Mouse (Mus musculus) neural tube, embryonic 13.5 days (tissue): ENCODE measurements around the gene Gp1ba. TPM values are rescaled to one million over a fixed set of nuclear protein-coding genes. Genes with fewer than 3 reads are reported as not detected.

ENCODE experiments used
- ATAC-seq: fragments of 200-750 bp; cut with Nextera tagmentation; 2 replicates; pipeline ENCODE4 v1.8.0; 2017; ENCODE audit warnings: low read depth, mild to moderate bottlenecking, moderate TSS enrichment, moderate library complexity
- H3K27ac ChIP-seq: fragments of 300-500 bp; sonication (generic); replicated peaks from 2 replicates; pipeline ENCODE4 v1.5.1; 2015; ENCODE audit warnings: moderate library complexity, mild to moderate bottlenecking, inconsistent platforms
- H3K27me3 ChIP-seq: fragments of 300-500 bp; sonication (generic); 2 replicates; pipeline ENCODE4 v1.6.1; 2015; ENCODE audit warnings: mild to moderate bottlenecking, inconsistent platforms
- H3K36me3 ChIP-seq: fragments of 300-500 bp; sonication (generic); 2 replicates; pipeline ENCODE4 v1.6.1; 2015; ENCODE audit warnings: mild to moderate bottlenecking, inconsistent platforms
- H3K4me1 ChIP-seq: fragments of 300-500 bp; sonication (generic); replicated peaks from 2 replicates; pipeline ENCODE4 v1.6.1; 2015; ENCODE audit warnings: inconsistent platforms
- H3K4me2 ChIP-seq: fragments of 300-500 bp; sonication (generic); 2 replicates; pipeline ENCODE4 v1.6.1; 2015; ENCODE audit warnings: inconsistent platforms, mild to moderate bottlenecking, moderate library complexity
- H3K4me3 ChIP-seq: fragments of 300-500 bp; sonication (generic); 2 replicates; pipeline ENCODE4 v1.5.1; 2015; ENCODE audit warnings: mild to moderate bottlenecking, inconsistent platforms
- H3K9ac ChIP-seq: fragments of 300-500 bp; sonication (generic); 2 replicates; pipeline ENCODE4 v1.6.1; 2015; ENCODE audit warnings: moderate library complexity, mild to moderate bottlenecking, inconsistent platforms
- H3K9me3 ChIP-seq: fragments of 300-500 bp; sonication (generic); 2 replicates; pipeline ENCODE4 v1.6.1; 2016; ENCODE audit warnings: inconsistent platforms
- WGBS: fragments of 180-500 bp; shearing (Covaris S2); methylation state at CpG from one replicate; pipeline ENCODE4 v1.1.7; 2015; 5-methylcytosine and 5-hydroxymethylcytosine counted together
- polyA plus RNA-seq: library from polyadenylated mRNA; unstranded; fragments of >200 nt; fragmentation: Nextera tagmentation; extraction: Ambion mirVana; gene quantifications from 2 replicates; pipeline ENCODE4 v1.2.1, GENCODE M21; 2015

Gp1ba gene
- polyA plus RNA-seq, 1 experiment from 2014 or later, result 0.45 TPM

GRCm38 (mm10) chr11:70681897-70682581 lies 43.1 kb downstream of the Gp1ba start:
- Histone ChIP-seq H3K4me1 (peaks cover 21% of the 10 kb centered on the region), H3K4me3 (no peak overlapping the region), H3K9ac (peak overlapping the region; percentile 47; the same call in 1 of the 2 replicates), H3K4me2 (peak overlapping the region; percentile 14; the same call in 1 of the 2 replicates), H3K27me3 (no peaks in the 10 kb centered on the region), H3K9me3 (no peaks in the 10 kb centered on the region), H3K27ac (peak overlapping the region; percentile 61), H3K36me3 (peaks cover 76% of the 10 kb centered on the region)
- 0 out of 2 replicates have a peak, but pooled peaks have one; percentile 51 for ATAC-seq
- 11% methylated on average over 11 of the region's 11 CpGs for WGBS

DNA sequence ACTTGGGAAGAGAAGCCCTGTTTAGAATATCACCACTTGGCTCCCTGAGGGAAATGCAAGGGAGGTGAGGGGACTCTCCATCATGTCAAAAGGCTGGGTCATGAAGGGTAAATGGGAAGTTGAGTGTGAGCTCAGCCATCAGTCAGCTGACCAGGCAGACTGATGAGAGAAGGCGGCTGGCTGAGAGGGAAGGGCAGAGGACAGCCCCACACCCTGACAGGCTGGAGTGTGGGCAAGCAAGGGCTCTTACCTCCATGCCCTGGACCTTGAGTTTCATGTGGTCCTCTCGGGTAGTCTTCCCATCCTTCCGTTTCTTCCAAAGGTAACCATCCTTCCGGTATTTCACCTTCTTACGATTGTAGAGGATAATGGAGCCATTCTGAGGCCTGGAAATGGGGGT lies 44.7 kb downstream of the Gp1ba start:
- Histone ChIP-seq H3K4me3 (no peak overlapping the region), H3K9ac (no peak overlapping the region), H3K36me3 (peaks cover 69% of the 10 kb centered on the region), H3K4me2 (no peak overlapping the region), H3K27ac (no peak overlapping the region), H3K4me1 (peaks cover 33% of the 10 kb centered on the region), H3K27me3 (no peaks in the 10 kb centered on the region), H3K9me3 (no peaks in the 10 kb centered on the region)
- 91% methylated on average over 5 of the region's 5 CpGs for WGBS
- no peak for ATAC-seq

GRCm38 (mm10) chr11:70686901-70687566 lies 48.1 kb downstream of the Gp1ba start:
- Histone ChIP-seq H3K36me3 (peaks cover 41% of the 10 kb centered on the region), H3K27me3 (no peaks in the 10 kb centered on the region), H3K4me2 (peak overlapping the region; percentile 72), H3K4me3 (peak overlapping the region; percentile 85), H3K9ac (peak overlapping the region; percentile 90), H3K4me1 (peaks cover 35% of the 10 kb centered on the region), H3K27ac (peak overlapping the region; percentile 83), H3K9me3 (no peaks in the 10 kb centered on the region)
- peak; percentile 74 for ATAC-seq
- 4% methylated on average over 16 of the region's 16 CpGs for WGBS

GRCm38 (mm10) chr11:70687601-70688199 lies 48.8 kb downstream of the Gp1ba start, which contains the start of gene Camta2:
TSS of gene Camta2 (minus strand) at chr11:70688105.
- Histone ChIP-seq H3K9ac (peak within 1 kb of the TSS; percentile 90), H3K4me3 (peak within 1 kb of the TSS; percentile 85), H3K4me2 (peak within 1 kb of the TSS; percentile 72), H3K36me3 (peaks cover 35% of the 10 kb centered on the region), H3K27me3 (no peaks in the 10 kb centered on the region), H3K9me3 (no peaks in the 10 kb centered on the region), H3K4me1 (peaks cover 28% of the 10 kb centered on the region), H3K27ac (peak within 1 kb of the TSS; percentile 83)
- peak; percentile 84 for ATAC-seq
- under 1% methylated on average over 55 of the region's 55 CpGs for WGBS

- Histone ChIP-seq H3K27ac (peak overlapping the region; percentile 83), H3K36me3 (peaks cover 28% of the 10 kb centered on the region), H3K27me3 (no peaks in the 10 kb centered on the region), H3K4me1 (peaks cover 27% of the 10 kb centered on the region), H3K9me3 (no peaks in the 10 kb centered on the region), H3K4me3 (peak overlapping the region; percentile 85), H3K4me2 (peak overlapping the region; percentile 72), H3K9ac (peak overlapping the region; percentile 90)
- 7% methylated on average over 8 of the region's 8 CpGs for WGBS
- no peak for ATAC-seq
Observed at GRCm38 (mm10) chr11:70688372-70688771, 49.5 kb downstream of the Gp1ba start.

DNA sequence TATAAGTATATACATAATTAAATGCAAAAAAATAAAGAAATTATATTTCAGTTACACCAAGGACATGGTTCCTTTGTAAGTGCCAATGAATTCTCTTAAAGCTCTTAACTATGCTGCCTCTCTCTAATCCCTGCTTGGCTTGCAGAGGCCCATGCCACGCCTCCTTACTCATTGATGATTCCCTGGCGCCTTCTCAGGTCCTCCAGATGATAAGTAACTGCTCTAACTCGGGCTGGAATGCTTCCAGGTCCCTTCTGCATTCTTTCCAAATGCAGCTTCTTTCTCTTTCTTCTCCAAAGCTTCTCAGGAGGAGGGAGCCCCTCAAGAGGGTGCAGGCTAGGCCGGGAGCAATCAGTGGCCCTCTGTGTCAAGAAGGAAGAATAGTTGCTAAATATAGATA lies 50.7 kb downstream of the Gp1ba start:
- no peak overlapping the region for H3K4me2 ChIP-seq
- peaks cover 27% of the 10 kb centered on the region for H3K4me1 ChIP-seq
- no peaks in the 10 kb centered on the region for H3K27me3 ChIP-seq
- no peak for ATAC-seq
- no peaks in the 10 kb centered on the region for H3K9me3 ChIP-seq
- no peak overlapping the region for H3K9ac ChIP-seq
- WGBS, result 60% methylated on average over 4 of the region's 4 CpGs
- H3K36me3 ChIP-seq, result peaks cover 16% of the 10 kb centered on the region
- H3K27ac ChIP-seq, result no peak overlapping the region
- H3K4me3 ChIP-seq, result no peak overlapping the region

Other genes with a start within 250 kb of the Gp1ba start
- gene Pelp1, start 229.1 kb upstream of the Gp1ba start, polyA plus RNA-seq, result 31.9 and 32.6 TPM in 2 replicates
- gene Arrb2, start 206.5 kb upstream of the Gp1ba start, polyA plus RNA-seq, result 43.8 and 46.6 TPM in 2 replicates
- gene Med11, start 187.2 kb upstream of the Gp1ba start, polyA plus RNA-seq, result 45.3 and 46.0 TPM in 2 replicates
- gene Zmynd15, start 179.7 kb upstream of the Gp1ba start, polyA plus RNA-seq, result 1.2 and 1.5 TPM in 2 replicates
- gene Cxcl16, start 179.1 kb upstream of the Gp1ba start, polyA plus RNA-seq, result 7.2 and 8.9 TPM in 2 replicates
- 0.52 and 1.8 TPM in 2 replicates for gene Tm4sf5, start 133.9 kb upstream of the Gp1ba start, polyA plus RNA-seq
- 0.31 TPM in 1 of 2 replicates, not detected in the other for gene Vmo1, start 124.5 kb upstream of the Gp1ba start, polyA plus RNA-seq
- gene Gltpd2, start 119.9 kb upstream of the Gp1ba start, polyA plus RNA-seq, result 0.42 and 0.52 TPM in 2 replicates
- gene Psmb6, start 113.8 kb upstream of the Gp1ba start, polyA plus RNA-seq, result 814 and 884 TPM in 2 replicates
- gene Gm40193, start 106.2 kb upstream of the Gp1ba start, polyA plus RNA-seq, result not detected in 2 replicates
- 7.4 and 8.8 TPM in 2 replicates for gene Pld2, start 99.1 kb upstream of the Gp1ba start, polyA plus RNA-seq
- 18.0 TPM in 2 replicates for gene Mink1, start 76.2 kb upstream of the Gp1ba start, polyA plus RNA-seq
- not detected in 2 replicates for gene 4930544D05Rik, start 23.3 kb upstream of the Gp1ba start, polyA plus RNA-seq
- gene Chrne, start 19.9 kb upstream of the Gp1ba start, polyA plus RNA-seq, result 0.38 TPM in 1 of 2 replicates, not detected in the other
- 101 and 106 TPM in 2 replicates for gene Rnf167, start 8.1 kb downstream of the Gp1ba start, polyA plus RNA-seq
- 150 and 153 TPM in 2 replicates for gene Slc25a11, start 8.4 kb downstream of the Gp1ba start, polyA plus RNA-seq
- gene Pfn1, start 15.5 kb downstream of the Gp1ba start, polyA plus RNA-seq, result 970 and 979 TPM in 2 replicates
- 9.4 and 14.9 TPM in 2 replicates for gene Eno3, start 18.1 kb downstream of the Gp1ba start, polyA plus RNA-seq
- gene Spag7, start 30.3 kb downstream of the Gp1ba start, polyA plus RNA-seq, result 169 and 172 TPM in 2 replicates
- 16.9 and 19.5 TPM in 2 replicates for gene Camta2, start 49.0 kb downstream of the Gp1ba start, polyA plus RNA-seq
- 0.75 and 1.1 TPM in 2 replicates for gene Inca1, start 61.0 kb downstream of the Gp1ba start, polyA plus RNA-seq
- 1.5 TPM in 2 replicates for gene Kif1c, start 61.4 kb downstream of the Gp1ba start, polyA plus RNA-seq
- 14.7 and 15.6 TPM in 2 replicates for gene Zfp3, start 125.1 kb downstream of the Gp1ba start, polyA plus RNA-seq
- not detected in 2 replicates for gene Scimp, start 173.5 kb downstream of the Gp1ba start, polyA plus RNA-seq
- gene Rabep1, start 205.7 kb downstream of the Gp1ba start, polyA plus RNA-seq, result 80.3 and 86.9 TPM in 2 replicates